ENCODE assay signal across 10 mouse cellular contexts in the genomic region with DNA sequence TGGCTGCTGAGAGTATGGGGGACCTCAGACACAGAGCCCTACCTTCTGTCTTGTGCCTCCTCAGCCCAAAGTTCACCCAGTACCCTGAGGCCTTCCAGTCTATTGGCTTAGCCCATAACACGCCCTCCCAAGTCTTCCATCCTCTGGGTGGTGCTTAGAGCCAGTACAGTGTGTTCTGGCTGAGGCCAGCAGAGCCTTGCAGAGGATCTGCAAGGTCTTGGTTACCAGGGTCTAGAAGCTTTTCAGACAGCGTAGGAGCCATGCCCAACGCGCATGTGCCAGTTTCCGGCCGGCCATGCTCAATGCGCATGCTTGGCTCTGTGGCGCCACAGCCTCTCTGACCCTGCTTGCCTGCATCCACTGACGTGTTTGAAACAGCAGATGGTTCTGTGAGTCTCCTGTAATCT.
A peak's percentile ranks its signal among the peaks of the same experiment; 100 is the strongest.
DNase-seq lines count a peak whose midpoint lies in the region; ATAC-seq and TF ChIP-seq lines count a peak whose summit lies in the region.
"Had no signal": no experiment of that assay in that cellular context is flagged by ENCODE, and none has a peak within 500 bp of the region (broad histone marks: within the 10 kb centered on the region; RNA-seq: fewer than 3 reads in every experiment).

No protein-coding gene starts in this region.

- TF ChIP-seq EP300 in stomach, postnatal 0 days (optimal IDR thresholded peaks at IDR 0.05), result no peak

- H3K27ac ChIP-seq in hindbrain, embryonic 13.5 days, result peak overlapping the region; percentile 48; the same call in 1 of the 2 replicates
- no peak overlapping the region for H3K27ac ChIP-seq in hindbrain, embryonic 11.5 days (ENCODE audit: low read depth, low read length)
- 0 out of 2 replicates have a peak overlapping the region, but pooled peaks have one; percentile 1 for H3K27ac ChIP-seq in hindbrain, embryonic 14.5 days
- no peak overlapping the region for H3K27ac ChIP-seq in stomach, postnatal 0 days (replicated peaks)
- H3K27ac ChIP-seq: limb, embryonic 12.5 days had no signal

- intact Hi-C loops in left cerebral cortex, postnatal 36 days (cut with DNase I), result no loop called here

- H3K4me2 ChIP-seq in hindbrain, embryonic 13.5 days, result no peak overlapping the region
- H3K4me2 ChIP-seq in hindbrain, embryonic 11.5 days (replicated peaks; ENCODE audit: low read depth, low read length), result no peak overlapping the region
- H3K4me2 ChIP-seq in hindbrain, embryonic 14.5 days (replicated peaks), result no peak overlapping the region
- no peak overlapping the region for H3K4me2 ChIP-seq in stomach, postnatal 0 days (replicated peaks; ENCODE audit: low read depth)
- H3K4me2 ChIP-seq: limb, embryonic 12.5 days had no signal

- no peaks in the 10 kb centered on the region for H3K27me3 ChIP-seq in hindbrain, embryonic 13.5 days
- no peaks in the 10 kb centered on the region for H3K27me3 ChIP-seq in hindbrain, embryonic 11.5 days (ENCODE audit: control insufficient read depth, insufficient read depth, low read length)
- H3K27me3 ChIP-seq in hindbrain, embryonic 14.5 days (ENCODE audit: control insufficient read depth, insufficient read depth, low read length), result no peaks in the 10 kb centered on the region
- no peaks in the 10 kb centered on the region for H3K27me3 ChIP-seq in stomach, postnatal 0 days (ENCODE audit: control insufficient read depth, insufficient read depth, low read length)
- H3K27me3 ChIP-seq: limb, embryonic 12.5 days had no signal

- H3K9me3 ChIP-seq in hindbrain, embryonic 13.5 days, result no peaks in the 10 kb centered on the region
- H3K9me3 ChIP-seq in hindbrain, embryonic 11.5 days (ENCODE audit: control insufficient read depth, low read length), result no peaks in the 10 kb centered on the region
- no peaks in the 10 kb centered on the region for H3K9me3 ChIP-seq in hindbrain, embryonic 14.5 days (ENCODE audit: control insufficient read depth, low read length)
- H3K9me3 ChIP-seq in stomach, postnatal 0 days (ENCODE audit: control insufficient read depth, low read length), result no peaks in the 10 kb centered on the region
- H3K9me3 ChIP-seq: G1E; limb, embryonic 12.5 days had no signal

- WGBS in hindbrain, embryonic 13.5 days, result 87% methylated on average over 9 of the region's 9 CpGs
- WGBS in hindbrain, embryonic 11.5 days, result 95% methylated on average over 9 of the region's 9 CpGs
- WGBS in hindbrain, embryonic 14.5 days, result 87% methylated on average over 9 of the region's 9 CpGs
- WGBS in stomach, postnatal 0 days, result 76% methylated on average over 9 of the region's 9 CpGs

- H3K9ac ChIP-seq in hindbrain, embryonic 13.5 days, result peak overlapping the region; percentile 29; the same call in 1 of the 2 replicates
- no peak overlapping the region for H3K9ac ChIP-seq in hindbrain, embryonic 11.5 days (ENCODE audit: low read depth, low read length)
- no peak overlapping the region for H3K9ac ChIP-seq in hindbrain, embryonic 14.5 days
- H3K9ac ChIP-seq in stomach, postnatal 0 days (ENCODE audit: low read length), result no peak overlapping the region
- H3K9ac ChIP-seq: limb, embryonic 12.5 days had no signal

- no peak for DNase-seq in hindbrain, embryonic 11.5 days (ENCODE audit: low spot score)
- peak; percentile 92 to 93 for DNase-seq in cerebellum, adult 18-20 months
- no peak for DNase-seq in hindbrain, embryonic 14.5 days (ENCODE audit: low spot score)
- DNase-seq in left cerebral cortex, postnatal 36 days (ENCODE audit: low spot score in 2 of 2), result peak; percentile 86 to 89
- DNase-seq in stomach, postnatal 0 days (ENCODE audit: low spot score), result no peak
- no peak for DNase-seq in ovary, postnatal 10 days (ENCODE audit: low spot score)
- no peak for DNase-seq in ovary, postnatal 36 days (ENCODE audit: low spot score)

- peaks cover 53% of the 10 kb centered on the region for H3K4me1 ChIP-seq in hindbrain, embryonic 13.5 days (replicated peaks)
- no peaks in the 10 kb centered on the region; the same call in 1 of the 2 replicates for H3K4me1 ChIP-seq in hindbrain, embryonic 11.5 days (replicated peaks; ENCODE audit: control insufficient read depth, insufficient read depth, low read length)
- H3K4me1 ChIP-seq in hindbrain, embryonic 14.5 days (replicated peaks; ENCODE audit: control insufficient read depth, insufficient read depth, low read length), result peaks cover 20% of the 10 kb centered on the region; the same call in 1 of the 2 replicates
- H3K4me1 ChIP-seq in stomach, postnatal 0 days (replicated peaks; ENCODE audit: control insufficient read depth, insufficient read depth), result no peaks in the 10 kb centered on the region

- no peak overlapping the region for H3K4me3 ChIP-seq in hindbrain, embryonic 13.5 days
- no peak overlapping the region for H3K4me3 ChIP-seq in hindbrain, embryonic 11.5 days (ENCODE audit: low read depth, low read length)
- no peak overlapping the region for H3K4me3 ChIP-seq in hindbrain, embryonic 14.5 days (replicated peaks; ENCODE audit: low read length)
- H3K4me3 ChIP-seq in stomach, postnatal 0 days (ENCODE audit: low read depth, low read length), result no peak overlapping the region
- H3K4me3 ChIP-seq: limb, embryonic 12.5 days had no signal

- no peak for ATAC-seq in hindbrain, embryonic 13.5 days (ENCODE audit: low FRiP score)
- ATAC-seq in hindbrain, embryonic 11.5 days (ENCODE audit: low FRiP score), result no peak
- peak; percentile 16; the same call in 1 of the 2 replicates for ATAC-seq in hindbrain, embryonic 14.5 days (ENCODE audit: low FRiP score)
- ATAC-seq in stomach, postnatal 0 days (ENCODE audit: low FRiP score, low TSS enrichment), result no peak

- no peaks in the 10 kb centered on the region for H3K36me3 ChIP-seq in hindbrain, embryonic 13.5 days
- H3K36me3 ChIP-seq in hindbrain, embryonic 11.5 days (ENCODE audit: control insufficient read depth, insufficient read depth, low read length), result no peaks in the 10 kb centered on the region
- no peaks in the 10 kb centered on the region for H3K36me3 ChIP-seq in hindbrain, embryonic 14.5 days (replicated peaks; ENCODE audit: control insufficient read depth, insufficient read depth)
- no peaks in the 10 kb centered on the region for H3K36me3 ChIP-seq in stomach, postnatal 0 days (ENCODE audit: control insufficient read depth, insufficient read depth, low read length)
- H3K36me3 ChIP-seq: limb, embryonic 12.5 days had no signal

- no peak for TF ChIP-seq CTCF in stomach, postnatal 0 days (IDR thresholded peaks at IDR 0.05; ENCODE audit: low read depth)

Comparison
In these comparisons a context has a peak if more than half of its experiments do, and no peak if none do; other contexts are left out.
1. H3K27ac ChIP-seq: peak in hindbrain, embryonic 13.5 days (single experiment) and hindbrain, embryonic 14.5 days (single experiment); none in hindbrain, embryonic 11.5 days (single experiment) and stomach, postnatal 0 days (single experiment).
2. DNase-seq: peak in cerebellum, adult 18-20 months (2 of 2) and left cerebral cortex, postnatal 36 days (2 of 2); none in hindbrain, embryonic 11.5 days (single experiment), hindbrain, embryonic 14.5 days (single experiment), stomach, postnatal 0 days (single experiment), ovary, postnatal 10 days (single experiment) and ovary, postnatal 36 days (single experiment).